Mouse (Mus musculus) heart, postnatal 0 days (tissue): ENCODE data around the gene Slc22a14.

Experiments
- CTCF ChIP-seq: IDR thresholded peaks from 2 replicates; pipeline ENCODE4 v1.5.1; 2016; ENCODE audit warnings: antibody characterized with exemption, control low read depth, low read depth
- EP300 ChIP-seq: IDR thresholded peaks from 2 replicates; pipeline ENCODE4 v1.6.1; 2016; ENCODE audit warnings: antibody characterized with exemption, low read depth

DNA sequence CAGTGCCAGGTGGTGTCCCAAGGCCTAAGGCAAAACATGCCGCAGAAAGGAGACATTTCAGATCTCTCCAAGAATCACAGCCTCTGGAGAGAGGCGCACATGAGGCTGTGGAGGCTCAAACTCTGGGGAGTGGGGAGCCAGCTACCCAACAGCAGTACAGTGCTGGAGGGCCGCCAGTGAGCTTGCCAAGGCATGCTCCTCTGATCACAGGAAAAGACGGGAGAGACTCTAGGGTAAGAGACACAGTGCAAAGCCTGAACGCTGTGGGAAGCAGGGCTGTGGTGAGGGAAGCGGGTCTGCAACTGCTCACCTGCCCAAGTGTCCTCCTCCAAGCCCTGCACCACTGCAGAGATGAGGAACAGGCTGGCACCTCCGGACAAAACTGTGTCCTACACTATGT lies 209.5 kb downstream of the Slc22a14 start:
- TF ChIP-seq EP300 (no peak), CTCF (no peak)
